Mouse (Mus musculus): ENCODE results near the gene 2900026A02Rik.

Gene 2900026A02Rik

DNA sequence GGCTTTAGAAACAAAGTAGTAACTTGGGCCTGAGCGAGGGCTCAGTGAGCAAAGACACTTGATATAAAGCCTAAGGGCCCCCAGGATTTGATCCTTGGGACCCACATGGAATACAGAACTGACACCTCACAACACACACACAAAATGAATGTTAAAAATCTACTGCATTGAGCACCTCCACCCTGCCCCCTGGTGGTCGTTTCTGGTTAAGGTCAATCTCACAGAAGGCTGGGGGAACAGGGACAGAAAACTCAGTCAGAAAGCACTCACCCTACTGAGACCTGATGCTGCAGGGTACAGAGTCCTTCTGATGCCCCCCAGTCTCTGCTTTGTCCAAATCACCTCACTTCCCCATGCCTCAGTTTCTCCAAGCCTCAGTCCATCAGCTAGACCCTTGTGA, 53.3 kb downstream of the 2900026A02Rik start:
- ChIA-PET POLR2A (interaction anchor here in 1 of 4 experiments (0.6 to 1.6 kb wide), 4 partner anchors 12 to 530 kb away, joined by 3 to 4 read pairs (median 3); no protein-coding TSS in a partner anchor), CTCF (interaction anchor here (0.6 to 10.8 kb wide), 21 partner anchors 9 to 412 kb away, joined by 3 to 196 read pairs (median 4); partner anchors contain the start of genes Sgsm1 (in 1 of the 4) and Tmem211 (in 1 of the 4))

DNA sequence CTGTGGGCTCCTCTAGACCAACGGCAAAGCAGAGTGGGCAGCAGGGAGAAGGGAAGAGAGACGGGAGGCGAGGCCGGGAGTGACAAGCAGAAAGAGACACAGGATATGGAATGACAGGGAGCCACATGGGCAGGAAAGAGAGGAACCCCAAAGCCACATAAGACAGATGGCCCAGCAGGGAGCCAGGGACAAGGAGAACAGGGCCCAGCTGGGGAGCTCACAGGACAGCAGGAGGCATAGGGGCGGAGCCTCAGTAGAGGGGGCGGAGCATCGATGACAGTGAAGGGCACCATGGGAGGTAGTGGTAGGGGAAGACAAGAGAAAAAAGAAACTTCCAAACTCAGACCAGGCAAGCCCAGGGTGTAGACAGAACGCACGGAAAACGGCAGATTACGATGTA, 55.6 kb downstream of the 2900026A02Rik start:
- ChIA-PET CTCF (interaction anchor here (0.6 to 10.8 kb wide), 28 partner anchors 9 to 504 kb away, joined by 3 to 196 read pairs (median 6); partner anchors contain the start of genes Tmem211 (in 2 of the 4) and 2900026A02Rik (in 1 of the 4)), POLR2A (interaction anchor here in 3 of 4 experiments (0.5 to 3.1 kb wide), 27 partner anchors 10 to 889 kb away, joined by 3 to 33 read pairs (median 3); partner anchors contain the start of genes Tmem211 (in 1 of the 3) and Tpst2 (in 1 of the 3))

DNA sequence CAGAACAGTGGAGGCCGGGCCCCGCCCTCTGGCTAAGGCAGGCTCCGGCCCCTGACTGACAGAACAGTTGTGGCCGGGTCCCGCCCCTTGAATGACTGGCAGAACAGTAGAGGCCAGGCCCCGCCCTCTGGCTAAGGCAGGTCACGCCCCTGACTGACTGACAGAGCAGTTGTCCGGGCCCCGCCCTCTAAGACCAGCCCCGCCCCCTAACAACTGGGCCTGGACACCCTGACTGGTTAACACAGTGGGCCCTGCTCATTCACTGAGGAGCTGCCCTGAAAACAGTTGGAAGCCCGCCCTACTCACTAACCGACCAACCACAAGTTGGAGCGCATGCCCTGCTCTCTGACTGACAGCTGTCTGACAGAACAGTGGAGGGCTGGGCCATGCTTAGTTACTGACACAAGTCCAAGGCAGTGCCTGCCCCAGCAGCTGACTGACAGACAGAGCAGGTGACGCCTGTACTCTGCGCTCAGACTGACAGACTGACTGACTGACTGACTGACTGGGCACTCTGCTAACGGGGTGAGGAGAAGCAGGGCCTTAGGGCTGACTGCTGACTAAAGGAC, 56.1 kb downstream of the 2900026A02Rik start:
- CTCF ChIA-PET: interaction anchor here (0.6 to 10.8 kb wide), 31 partner anchors 9 to 843 kb away, joined by 3 to 196 read pairs (median 6); partner anchors contain the start of genes Tmem211 (in 2 of the 4) and 2900026A02Rik (in 1 of the 4)
- POLR2A ChIA-PET: interaction anchor here in 3 of 4 experiments (0.5 to 3.1 kb wide), 29 partner anchors 10 to 889 kb away, joined by 3 to 33 read pairs (median 3); partner anchors contain the start of genes Tmem211 (in 1 of the 3) and Tpst2 (in 1 of the 3)

DNA sequence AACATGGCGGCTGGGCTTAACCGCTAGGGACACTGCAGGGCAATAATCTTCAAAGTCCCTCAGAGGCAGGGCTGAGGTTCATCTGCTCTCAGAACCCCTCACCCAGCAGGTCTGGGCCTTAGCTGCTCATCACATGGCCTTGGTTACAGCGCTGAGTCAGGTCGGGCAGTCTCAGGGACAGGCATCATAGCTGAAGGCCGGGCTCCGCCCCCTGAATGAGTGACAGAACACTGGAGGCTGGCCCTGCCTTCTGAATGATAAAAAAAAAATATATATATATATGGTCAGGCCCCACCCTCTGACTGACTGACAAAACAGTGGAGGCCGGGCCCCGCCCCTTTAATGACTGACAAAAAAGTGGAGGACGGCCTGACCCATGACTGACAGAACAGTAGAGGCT, 56.6 kb downstream of the 2900026A02Rik start:
- CTCF ChIA-PET: interaction anchor here (0.6 to 10.8 kb wide), 24 partner anchors 9 to 878 kb away, joined by 3 to 196 read pairs (median 8); partner anchors contain the start of genes 2900026A02Rik (in 1 of the 4) and Tmem211 (in 1 of the 4)
- POLR2A ChIA-PET: interaction anchor here in 3 of 4 experiments (0.7 to 3.1 kb wide), 23 partner anchors 9 to 888 kb away, joined by 3 to 33 read pairs (median 3); partner anchors contain the start of genes Tmem211 (in 1 of the 3) and Tpst2 (in 1 of the 3)

DNA sequence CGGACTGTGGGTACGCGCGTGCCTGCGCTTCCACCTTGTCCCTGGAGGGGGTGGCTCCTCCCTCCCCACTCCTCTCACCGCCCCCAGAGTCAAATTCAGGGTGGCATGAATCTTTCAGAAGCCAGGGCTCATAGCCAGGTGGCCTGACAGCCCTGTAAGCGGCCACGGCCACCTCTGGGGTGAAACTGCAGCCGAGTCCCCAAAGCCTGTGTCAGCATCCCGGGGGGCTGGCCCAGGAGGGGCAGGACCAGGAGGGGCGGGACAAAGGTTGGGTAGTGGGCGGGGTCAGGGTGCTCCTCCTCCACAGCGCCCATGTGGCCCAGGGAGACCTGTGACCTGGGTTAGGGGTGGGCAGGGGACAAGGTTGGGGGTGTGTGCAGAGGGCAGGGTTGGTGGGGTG, 57.9 kb downstream of the 2900026A02Rik start:
- CTCF ChIA-PET: interaction anchor here in 3 of 4 experiments (0.6 to 10.8 kb wide), 9 partner anchors 11 to 211 kb away, joined by 3 to 196 read pairs (median 4); partner anchors contain the start of gene Tmem211 (in 1 of the 3)

DNA sequence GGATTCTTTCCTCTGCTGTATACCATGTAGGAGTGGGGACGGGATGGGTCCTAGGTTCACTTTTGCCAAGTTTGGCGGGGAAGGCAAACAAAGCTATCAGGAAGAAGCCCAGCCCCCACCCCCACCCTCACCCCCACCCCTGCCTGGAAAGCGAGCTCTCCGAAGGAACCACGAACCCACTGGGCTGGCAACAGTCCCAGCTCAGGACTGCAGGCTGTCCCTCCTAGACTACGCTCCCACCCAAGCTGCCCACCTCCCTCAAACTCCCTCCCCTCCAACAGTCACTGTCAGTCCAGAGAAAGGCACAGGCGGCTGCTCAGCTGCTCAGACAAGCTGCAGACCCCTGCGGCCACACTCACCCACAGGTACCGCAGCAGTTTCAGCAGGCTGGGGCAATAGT, 58.3 kb downstream of the 2900026A02Rik start:
- CTCF ChIA-PET: interaction anchor here (0.6 to 10.8 kb wide), 13 partner anchors 9 to 211 kb away, joined by 3 to 196 read pairs (median 4); partner anchors contain the start of gene Tmem211 (in 1 of the 4)
- POLR2A ChIA-PET: interaction anchor here in 1 of 4 experiments (0.6 kb wide), 2 partner anchors 24 to 116 kb away, joined by 3 to 6 read pairs; no protein-coding TSS in a partner anchor

More for the DNA sequence above, 57.9 kb downstream of the 2900026A02Rik start:
- POLR2A ChIA-PET: interaction anchor here in 1 of 4 experiments (0.6 kb wide), 1 partner anchor 117 kb away, joined by 6 read pairs; no protein-coding TSS in a partner anchor

- POLR2A ChIA-PET: no interaction called here
- CTCF ChIA-PET: interaction anchor here in 3 of 4 experiments (1.2 to 3.3 kb wide), 4 partner anchors 13 to 62 kb away, joined by 3 to 15 read pairs (median 9); no protein-coding TSS in a partner anchor
Observed at GRCm38 (mm10) chr5:113161576-113161975, 59.5 kb downstream of the 2900026A02Rik start.

GRCm38 (mm10) chr5:113160320-113160719, 60.7 kb downstream of the 2900026A02Rik start:
- ChIA-PET POLR2A (interaction anchor here in 1 of 4 experiments (1.0 to 1.4 kb wide), 2 partner anchors 23 to 61 kb away, joined by 3 to 4 read pairs; no protein-coding TSS in a partner anchor), CTCF (interaction anchor here in 3 of 4 experiments (0.9 to 3.3 kb wide), 4 partner anchors 10 to 61 kb away, joined by 4 to 15 read pairs (median 8); no protein-coding TSS in a partner anchor)

GRCm38 (mm10) chr5:113158759-113159355, 62.2 kb downstream of the 2900026A02Rik start:
- POLR2A ChIA-PET: interaction anchor here in 2 of 4 experiments (0.6 to 1.4 kb wide), 5 partner anchors 11 to 295 kb away, joined by 3 to 5 read pairs (median 3); no protein-coding TSS in a partner anchor
- CTCF ChIA-PET: interaction anchor here (0.9 to 4.1 kb wide), 8 partner anchors 9 to 67 kb away, joined by 3 to 16 read pairs (median 4); partner anchors contain the start of gene Tmem211 (in 1 of the 4)

GRCm38 (mm10) chr5:113157588-113157987, 63.4 kb downstream of the 2900026A02Rik start:
- CTCF ChIA-PET: interaction anchor here in 3 of 4 experiments (0.5 to 4.1 kb wide), 13 partner anchors 12 to 103 kb away, joined by 3 to 17 read pairs (median 4); partner anchors contain the start of gene Tmem211 (in 1 of the 3)
- POLR2A ChIA-PET: interaction anchor here (0.5 to 1.1 kb wide), 5 partner anchors 10 to 69 kb away, joined by 3 to 4 read pairs (median 3); partner anchors contain the start of gene Tmem211 (in 1 of the 4)

GRCm38 (mm10) chr5:113157006-113157405, 64.0 kb downstream of the 2900026A02Rik start:
- ChIA-PET POLR2A (no interaction called here), CTCF (interaction anchor here in 3 of 4 experiments (0.5 to 4.1 kb wide), 3 partner anchors 57 to 579 kb away, joined by 4 to 16 read pairs (median 8); no protein-coding TSS in a partner anchor)

DNA sequence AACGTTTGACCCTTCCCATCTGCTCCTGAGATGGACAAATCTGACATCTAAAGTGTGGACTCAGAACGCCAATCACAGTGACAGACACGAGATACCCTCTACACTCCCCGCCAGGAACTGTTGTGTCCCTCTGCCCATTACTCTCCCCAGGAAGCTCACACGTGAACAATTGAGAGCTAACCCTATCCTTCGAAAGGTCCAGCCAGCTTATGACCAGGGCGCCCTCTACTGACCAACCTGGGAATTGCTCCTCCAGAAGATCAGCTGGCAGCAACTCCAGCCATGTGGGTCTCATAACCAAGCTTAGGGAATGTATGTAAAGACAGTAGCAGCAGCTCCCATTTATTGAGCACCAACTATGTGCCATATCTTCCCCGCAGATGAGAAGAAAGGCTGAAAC, 65.9 kb downstream of the 2900026A02Rik start:
- POLR2A ChIA-PET: interaction anchor here in 3 of 4 experiments (0.6 to 4.1 kb wide), 17 partner anchors 10 to 363 kb away, joined by 3 to 33 read pairs (median 3); no protein-coding TSS in a partner anchor
- CTCF ChIA-PET: interaction anchor here (0.5 to 5.2 kb wide), 103 partner anchors 9 to 1512 kb away, joined by 3 to 101 read pairs (median 5); partner anchors contain the start of genes Tmem211 (in 4 of the 4), Crybb3 (in 1 of the 4) and Sgsm1 (in 1 of the 4)

DNA sequence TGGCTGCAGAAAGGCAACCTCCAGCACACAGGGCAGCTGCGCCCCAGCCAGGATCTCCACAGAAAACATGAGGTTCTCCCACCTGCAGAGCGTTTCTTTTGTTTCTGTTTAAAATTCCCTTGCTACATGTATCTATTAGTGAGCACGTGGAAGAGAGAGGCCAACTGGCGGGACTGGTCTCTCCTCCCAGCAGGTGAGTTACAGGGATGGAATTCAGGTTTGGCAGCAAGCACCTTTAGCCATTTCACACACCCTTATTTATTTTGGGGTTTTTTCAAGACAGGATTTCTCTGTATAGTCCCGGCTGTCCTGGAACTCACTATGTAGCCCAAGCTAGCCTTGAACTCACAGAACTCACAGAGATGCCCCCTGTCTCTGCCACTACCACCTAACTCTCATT, 66.6 kb downstream of the 2900026A02Rik start:
- ChIA-PET CTCF (interaction anchor here (0.6 to 5.2 kb wide), 84 partner anchors 8 to 939 kb away, joined by 3 to 101 read pairs (median 5); partner anchors contain the start of genes Tmem211 (in 4 of the 4), Coro1c (in 1 of the 4) and Crybb3 (in 1 of the 4)), POLR2A (interaction anchor here in 3 of 4 experiments (1.0 to 4.1 kb wide), 9 partner anchors 11 to 76 kb away, joined by 3 to 33 read pairs (median 5); no protein-coding TSS in a partner anchor)

- POLR2A ChIA-PET: interaction anchor here in 3 of 4 experiments (0.5 to 4.1 kb wide), 23 partner anchors 11 to 441 kb away, joined by 3 to 33 read pairs (median 4); partner anchors contain the start of gene Tmem211 (in 1 of the 3)
- CTCF ChIA-PET: interaction anchor here (0.6 to 5.2 kb wide), 26 partner anchors 9 to 755 kb away, joined by 3 to 101 read pairs (median 6); partner anchors contain the start of genes Tmem211 (in 2 of the 4) and Coro1c (in 1 of the 4)
Observed at GRCm38 (mm10) chr5:113153508-113153830, 67.6 kb downstream of the 2900026A02Rik start.

DNA sequence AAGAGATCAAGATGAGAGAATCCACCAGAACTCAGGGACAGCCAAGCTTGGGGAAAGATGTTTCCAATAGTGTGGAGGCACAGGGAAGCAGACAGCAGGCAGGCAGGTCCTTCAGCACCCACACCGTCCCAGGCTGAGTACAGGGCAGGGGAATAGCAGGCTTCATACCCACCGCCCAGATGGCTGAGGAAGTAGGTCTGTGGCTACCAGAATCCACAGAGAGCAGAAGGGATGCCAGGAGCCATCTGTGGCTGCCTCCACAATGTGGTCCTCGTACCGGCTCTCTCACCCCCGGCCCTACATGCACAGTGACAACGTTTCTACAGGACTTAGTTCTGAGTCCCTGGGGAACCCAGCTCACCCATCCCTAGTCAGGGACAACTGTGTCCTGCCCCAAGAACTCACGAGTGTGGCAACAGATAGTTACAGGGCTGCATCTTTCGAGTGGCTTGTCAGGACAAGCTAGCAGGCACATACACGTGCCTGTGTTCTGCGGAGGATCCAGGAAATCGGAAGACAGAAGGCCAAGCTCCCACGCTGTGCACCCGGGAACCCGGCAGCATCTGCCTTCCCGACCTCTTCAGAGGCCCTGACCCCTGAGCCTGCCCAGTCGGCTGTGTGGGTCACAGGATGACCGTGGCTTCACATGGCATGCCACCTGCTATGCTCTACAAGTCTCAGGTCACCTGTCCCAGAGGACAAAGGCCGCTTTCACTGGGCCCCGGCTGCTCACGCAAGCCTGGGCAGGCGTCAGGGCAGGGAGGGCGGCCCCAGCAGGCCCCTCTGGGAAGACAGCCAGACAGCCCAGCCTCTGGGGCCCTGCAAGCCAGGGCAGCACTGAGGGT, 68.2 kb downstream of the 2900026A02Rik start:
- ChIA-PET POLR2A (interaction anchor here in 3 of 4 experiments (0.5 to 4.1 kb wide), 24 partner anchors 12 to 442 kb away, joined by 3 to 33 read pairs (median 4); partner anchors contain the start of gene Tmem211 (in 1 of the 3)), CTCF (interaction anchor here (0.6 to 5.2 kb wide), 24 partner anchors 10 to 756 kb away, joined by 3 to 101 read pairs (median 5); partner anchors contain the start of genes Coro1c (in 1 of the 4) and Tmem211 (in 1 of the 4))

GRCm38 (mm10) chr5:113151554-113152103, 69.4 kb downstream of the 2900026A02Rik start:
- ChIA-PET POLR2A (interaction anchor here in 2 of 4 experiments (0.7 to 4.1 kb wide), 13 partner anchors 12 to 590 kb away, joined by 3 to 33 read pairs (median 4); no protein-coding TSS in a partner anchor), CTCF (interaction anchor here (0.6 to 5.2 kb wide), 13 partner anchors 13 to 77 kb away, joined by 3 to 101 read pairs (median 6); partner anchors contain the start of gene Tmem211 (in 1 of the 4))
